Mouse (Mus musculus) liver, adult 2 months (tissue): ENCODE results near the gene Gm14326.
"Not testable (repeated sequence)": the region's sequence is repeated elsewhere in the genome, so short reads cannot be mapped to it uniquely, and the experiment has no call there.

Source experiments
- CTCF ChIP-seq: fragments of 200-500 bp; IDR thresholded peaks from 2 replicates; pipeline ENCODE4 v1.5.1; 2011; ENCODE audit warnings: low read depth, low read length, control low read depth
- POLR2A ChIP-seq: fragments of 200-500 bp; IDR thresholded peaks from 2 replicates; pipeline ENCODE4 v1.6.1; 2011; ENCODE audit warnings: low read length, control low read depth; ENCODE audit not compliant: insufficient read depth; ENCODE audit errors: extremely low read depth

DNA sequence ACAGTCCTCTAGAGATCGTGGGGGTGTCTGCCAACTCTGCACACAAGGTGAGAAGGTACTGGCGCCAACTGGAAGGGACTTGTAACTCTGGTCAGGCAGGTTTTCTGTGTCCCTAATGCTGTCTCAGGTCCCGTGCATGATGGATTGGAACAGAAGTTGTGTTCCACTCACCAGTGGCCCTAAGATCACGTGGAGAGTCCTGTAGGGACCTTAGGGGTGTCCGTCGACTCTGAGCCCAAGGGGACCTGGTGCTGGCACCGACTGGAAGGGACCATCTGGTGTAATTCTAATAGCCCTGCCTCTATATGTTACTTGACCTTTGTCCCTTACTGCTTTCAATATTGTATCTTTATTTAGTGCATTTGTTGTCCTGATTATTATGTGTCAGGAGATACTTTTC lies 17.7 kb upstream of the Gm14326 start:
- not testable (repeated sequence) for TF ChIP-seq CTCF, POLR2A
